Mouse (Mus musculus) heart, postnatal 0 days (tissue): ENCODE measurements at regions not wholly inside any gene's neighbourhood (a gene's known extent, or its start where the extent isn't known, plus 50 kb on each side); places are given as distances from the start of the nearest gene placed in this dataset.
A peak's percentile ranks its signal among the peaks of the same experiment; 100 is the strongest.

Experiments used
- CTCF ChIP-seq: IDR thresholded peaks from 2 replicates; pipeline ENCODE4 v1.5.1; 2016; ENCODE audit warnings: antibody characterized with exemption, control low read depth, low read depth
- EP300 ChIP-seq: IDR thresholded peaks from 2 replicates; pipeline ENCODE4 v1.6.1; 2016; ENCODE audit warnings: antibody characterized with exemption, low read depth

DNA sequence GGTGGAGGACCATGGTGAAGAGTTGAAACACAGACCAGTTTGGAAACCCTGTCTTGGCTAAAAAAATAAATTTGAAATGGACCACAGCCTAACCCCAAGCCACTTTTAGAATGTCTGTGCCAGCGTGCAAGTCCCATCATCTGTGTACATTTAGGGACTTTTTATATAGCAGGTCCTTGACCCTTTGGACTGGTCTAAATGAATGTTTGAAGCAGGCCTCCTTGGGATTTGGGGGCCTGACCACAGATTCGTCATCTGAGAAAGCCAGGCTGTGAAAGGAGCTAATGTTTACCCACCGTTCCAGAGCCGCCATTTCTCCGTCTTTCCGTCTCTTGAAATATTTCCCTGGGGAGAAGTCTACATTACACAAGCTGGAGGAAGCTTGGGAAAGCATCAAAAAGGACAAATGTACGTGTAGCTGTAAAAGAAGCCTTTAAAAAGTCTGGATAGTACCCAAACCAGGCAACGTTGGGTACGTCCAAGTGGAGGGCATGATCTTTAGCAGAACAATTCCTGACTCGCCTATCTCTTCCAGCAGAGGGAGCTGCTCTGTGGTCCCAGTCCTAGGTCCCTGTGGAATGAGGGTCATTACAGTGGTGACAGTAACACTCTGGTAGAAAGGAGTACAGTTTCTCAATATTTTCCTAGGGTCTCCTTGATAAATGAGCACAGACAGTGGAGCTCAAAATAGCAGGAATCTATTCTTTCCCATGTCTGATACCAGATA is 305.0 kb downstream of the Maf start:
- peak; percentile 69 for TF ChIP-seq CTCF
- no peak for TF ChIP-seq EP300
